Mouse (Mus musculus) right cerebral cortex, adult 18-20 months (tissue): Measurements from ENCODE around the gene Pxdn.
A peak's percentile ranks its signal among the peaks of the same experiment; 100 is the strongest.

ENCODE experiments used
- DNase-seq: peaks from one replicate; pipeline ENCODE4 v3.0.0; 2022; ENCODE audit warnings: mixed read lengths

Gene Pxdn

GRCm38 (mm10) chr12:29937308-29937707 lies at the start of gene Pxdn:
Gene Pxdn (plus strand): TSS chr12:29937608.
- DNase-seq, result no peak

- DNase-seq, result peak; percentile 54
Observed at GRCm38 (mm10) chr12:29894669-29895068, 42.7 kb upstream of the Pxdn start.

GRCm38 (mm10) chr12:29897533-29898085 lies 39.8 kb upstream of the Pxdn start:
- no peak for DNase-seq

GRCm38 (mm10) chr12:29904101-29904874 lies 33.1 kb upstream of the Pxdn start:
- DNase-seq, result peak; percentile 30

- DNase-seq, result peak; percentile 50
Observed at GRCm38 (mm10) chr12:29907056-29907455, 30.4 kb upstream of the Pxdn start.

- DNase-seq, result no peak
Observed at GRCm38 (mm10) chr12:29916139-29916538, 21.3 kb upstream of the Pxdn start.

DNA sequence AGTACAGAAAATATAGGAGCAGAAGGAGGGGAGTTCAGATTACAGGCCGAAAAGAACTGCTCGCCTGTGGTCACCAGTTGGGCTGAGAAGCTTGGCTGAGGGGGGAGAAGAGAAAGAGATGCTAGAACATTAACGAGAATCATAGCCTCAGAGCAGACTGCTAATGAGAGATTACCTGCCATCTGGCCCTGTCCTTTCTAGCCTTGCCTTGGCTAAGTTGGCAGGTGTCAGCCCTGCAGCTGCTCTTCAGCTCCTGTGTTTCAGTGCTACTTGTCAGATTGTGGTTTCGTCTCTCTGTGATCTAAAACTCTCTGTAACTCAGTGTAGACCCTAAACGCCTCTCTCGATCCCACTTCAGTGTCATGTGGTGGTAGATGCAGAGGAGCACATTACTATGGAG lies 20.6 kb upstream of the Pxdn start:
- DNase-seq, result no peak

- DNase-seq, result no peak
Observed at GRCm38 (mm10) chr12:29920298-29920697, 17.1 kb upstream of the Pxdn start.

DNA sequence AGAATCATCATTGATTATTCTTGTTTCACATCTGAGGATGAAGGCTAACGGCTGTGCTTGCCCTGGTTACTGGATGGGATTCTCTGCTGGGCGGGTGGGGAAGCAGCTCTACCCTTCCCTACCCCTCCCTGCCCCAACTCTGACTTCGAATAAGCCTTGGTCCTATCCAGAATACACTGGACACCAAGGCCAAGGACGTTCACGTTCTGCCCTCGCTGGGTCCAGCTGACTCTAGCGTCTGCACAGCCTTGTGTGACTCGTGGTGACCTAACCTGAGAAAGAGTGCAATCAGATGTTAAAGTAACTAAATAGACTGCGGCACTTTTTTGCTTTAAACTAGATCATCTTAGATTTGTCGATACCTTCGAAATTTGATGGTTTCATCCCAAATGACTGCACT lies 15.9 kb upstream of the Pxdn start:
- no peak for DNase-seq

- DNase-seq, result peak; percentile 43
Observed at GRCm38 (mm10) chr12:29926896-29927295, 10.5 kb upstream of the Pxdn start.

DNA sequence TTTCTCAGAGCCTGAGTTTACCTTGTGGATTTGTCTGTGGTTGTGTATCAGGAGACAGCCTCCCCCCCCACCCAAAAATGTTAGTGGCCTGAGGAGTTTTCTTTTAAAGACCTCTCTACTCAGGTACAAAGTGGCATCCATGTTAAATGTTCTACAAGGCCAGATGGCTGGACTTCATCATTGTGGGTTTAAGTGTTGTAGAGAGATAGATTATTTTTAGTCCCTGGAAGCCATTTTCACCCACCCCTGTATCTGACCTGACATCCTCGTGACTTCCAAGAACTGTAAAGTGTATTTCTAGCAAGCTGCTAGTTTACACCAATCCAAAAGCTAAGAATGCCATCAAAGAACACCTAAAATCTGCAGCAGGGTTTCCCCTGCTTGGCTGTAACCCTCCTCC lies 6.8 kb upstream of the Pxdn start:
- no peak for DNase-seq

GRCm38 (mm10) chr12:29932951-29933350 lies 4.5 kb upstream of the Pxdn start:
- DNase-seq, result peak; percentile 43

DNA sequence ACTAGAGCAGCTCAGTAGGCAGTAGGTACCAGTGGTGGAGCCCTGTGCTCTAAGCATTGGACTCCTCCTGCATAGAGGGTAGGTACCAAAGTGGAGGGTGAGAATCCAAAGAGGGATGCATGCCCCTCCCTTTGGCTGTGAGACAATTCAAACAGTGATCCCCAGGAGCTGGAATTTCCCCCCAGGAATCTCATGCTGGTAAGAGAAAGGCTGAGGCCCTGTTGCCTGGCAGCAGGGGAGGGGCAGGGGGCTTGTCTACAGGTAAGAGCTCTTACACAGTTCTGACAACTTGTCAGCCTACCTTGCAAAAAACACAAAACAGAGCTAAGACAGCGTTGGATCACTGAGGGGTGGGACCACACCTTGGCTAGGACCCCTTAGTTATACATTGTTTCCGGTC lies 3.9 kb upstream of the Pxdn start:
- no peak for DNase-seq

GRCm38 (mm10) chr12:29934120-29934581 lies 3.3 kb upstream of the Pxdn start:
- DNase-seq, result peak; percentile 84

DNA sequence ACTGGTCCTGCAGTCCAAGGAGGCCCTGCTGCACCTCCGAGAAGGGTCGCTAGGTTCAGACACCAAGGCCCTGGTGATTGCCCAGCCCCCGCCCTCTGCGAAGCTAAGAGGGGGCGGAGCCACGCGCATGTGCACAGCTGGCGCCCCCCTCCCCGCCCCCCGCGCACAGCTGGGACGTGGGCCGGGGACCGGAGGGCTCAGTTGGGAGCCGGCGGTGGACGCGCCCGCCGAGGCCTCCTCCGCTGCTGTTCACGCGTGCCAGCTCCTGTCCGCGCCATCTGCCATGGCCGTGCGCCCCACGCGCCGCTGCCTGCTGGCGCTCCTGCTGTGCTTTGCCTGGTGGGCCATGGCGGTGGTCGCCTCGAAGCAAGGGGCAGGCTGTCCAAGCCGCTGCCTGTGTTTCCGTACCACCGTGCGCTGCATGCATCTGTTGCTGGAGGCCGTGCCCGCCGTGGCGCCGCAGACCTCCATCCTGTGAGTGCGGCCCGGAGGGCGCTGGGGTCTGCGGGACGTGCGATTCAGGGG lies 505 bp downstream of the Pxdn start:
- peak; percentile 71 for DNase-seq

GRCm38 (mm10) chr12:29938376-29939041 lies 1.1 kb downstream of the Pxdn start:
- peak; percentile 56 for DNase-seq

GRCm38 (mm10) chr12:29939261-29939671 lies 1.9 kb downstream of the Pxdn start:
- DNase-seq, result peak; percentile 30

GRCm38 (mm10) chr12:29942435-29942834 lies 5.0 kb downstream of the Pxdn start:
- no peak for DNase-seq

GRCm38 (mm10) chr12:29944650-29945049 lies 7.2 kb downstream of the Pxdn start:
- DNase-seq, result no peak

DNA sequence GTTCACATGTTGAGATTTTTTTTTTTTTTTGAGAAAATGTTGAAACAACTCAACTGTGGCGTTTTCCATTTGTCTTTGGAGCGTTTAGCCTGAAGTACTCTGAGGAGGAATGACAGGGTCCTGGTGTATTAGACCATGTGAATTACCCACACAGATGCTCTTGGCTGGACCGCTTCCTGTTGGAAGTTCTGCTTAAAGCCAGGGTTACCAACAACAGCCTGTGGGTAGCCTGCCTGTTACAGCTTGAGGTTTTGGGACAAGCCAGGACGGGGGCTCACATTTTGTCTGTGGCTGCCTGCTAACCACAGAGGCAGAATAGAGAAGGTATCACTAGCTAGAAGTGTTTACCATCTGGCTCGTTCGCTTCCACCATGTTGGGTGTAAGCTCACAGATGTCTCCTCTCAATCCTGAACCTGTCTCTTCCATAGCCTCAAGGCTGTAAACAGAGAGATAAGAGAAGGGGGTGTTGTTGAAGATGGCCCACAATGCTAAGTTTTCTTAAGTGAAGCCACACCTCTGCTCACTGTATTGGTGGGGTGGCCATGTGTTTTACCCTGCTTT lies 7.9 kb downstream of the Pxdn start:
- no peak for DNase-seq

DNA sequence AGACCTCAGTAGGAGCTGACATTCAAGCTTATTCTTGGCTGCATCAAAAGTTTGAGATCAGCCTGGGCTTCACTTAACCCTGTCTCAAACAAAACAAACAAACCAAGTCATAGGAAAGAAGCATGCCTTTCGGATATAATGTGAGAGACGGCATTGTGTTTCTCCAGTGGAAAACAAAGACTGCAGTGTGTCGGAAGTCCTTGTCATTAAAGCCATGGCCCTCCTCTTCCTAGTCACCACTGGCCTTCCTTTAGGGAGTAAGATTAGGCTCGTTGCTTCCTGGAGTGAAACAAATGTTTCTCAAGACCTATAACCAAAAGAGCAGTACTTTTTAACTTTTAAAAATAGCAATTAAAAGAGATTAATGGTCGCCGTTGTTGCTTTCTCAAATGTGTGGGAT lies 13.6 kb downstream of the Pxdn start:
- no peak for DNase-seq

DNA sequence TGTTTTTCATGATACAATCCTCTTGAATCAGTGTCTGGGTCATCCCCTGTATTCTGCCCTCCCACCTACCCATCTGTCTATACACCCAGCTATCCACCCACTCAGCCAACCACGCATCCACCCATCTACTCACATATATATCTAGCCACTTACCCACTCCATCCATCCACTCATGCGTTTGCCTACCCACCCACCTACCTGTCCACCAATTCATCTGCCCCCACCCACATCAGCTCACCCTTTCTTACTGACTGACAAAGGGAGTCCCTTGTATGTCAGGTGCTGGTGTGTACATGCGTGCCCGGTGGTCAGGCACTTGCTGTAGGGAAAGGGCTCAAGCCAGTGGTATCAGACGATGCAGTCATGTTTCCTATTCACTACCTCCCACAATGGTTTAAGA lies 14.1 kb downstream of the Pxdn start:
- DNase-seq, result no peak

DNA sequence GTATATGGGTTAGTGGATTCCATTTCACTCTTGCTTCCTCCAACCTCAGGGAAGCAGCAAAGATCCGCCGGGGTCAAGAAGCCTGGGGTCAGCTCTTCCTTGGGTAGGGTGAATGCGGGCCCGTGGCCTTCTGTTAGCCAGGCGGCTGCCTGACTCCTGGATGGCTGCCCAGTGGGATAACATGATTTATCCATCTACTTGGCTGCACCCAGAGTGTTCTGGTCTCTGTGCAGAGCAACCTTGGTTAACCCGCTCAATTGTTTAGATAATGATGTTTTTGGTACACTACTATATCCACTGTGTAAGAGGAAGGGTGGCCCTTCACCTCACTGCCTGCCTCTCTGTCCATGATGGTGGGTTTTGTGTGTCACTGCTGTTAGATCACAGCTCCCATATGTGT lies 14.7 kb downstream of the Pxdn start:
- no peak for DNase-seq
